Mouse (Mus musculus) adrenal gland, postnatal 14 days (tissue): ENCODE results near the gene Cnot1. TPM values are rescaled to one million over a fixed set of nuclear protein-coding genes. Genes with fewer than 3 reads are reported as not detected.
A peak's percentile ranks its signal among the peaks of the same experiment; 100 is the strongest.
"Not testable (repeated sequence)": the region's sequence is repeated elsewhere in the genome, so short reads cannot be mapped to it uniquely, and the experiment has no call there.

Experiments used
- DNase-seq: peaks from one replicate; pipeline ENCODE4 v3.0.0; 2021; ENCODE audit warnings: mixed read lengths
- total RNA-seq: library from RNA; stranded (reverse); gene quantifications from 2 replicates; pipeline ENCODE4 v1.2.3, GENCODE M21; 2021

Gene Cnot1
- total RNA-seq, 1 experiment from 2014 or later = 144 TPM

DNA sequence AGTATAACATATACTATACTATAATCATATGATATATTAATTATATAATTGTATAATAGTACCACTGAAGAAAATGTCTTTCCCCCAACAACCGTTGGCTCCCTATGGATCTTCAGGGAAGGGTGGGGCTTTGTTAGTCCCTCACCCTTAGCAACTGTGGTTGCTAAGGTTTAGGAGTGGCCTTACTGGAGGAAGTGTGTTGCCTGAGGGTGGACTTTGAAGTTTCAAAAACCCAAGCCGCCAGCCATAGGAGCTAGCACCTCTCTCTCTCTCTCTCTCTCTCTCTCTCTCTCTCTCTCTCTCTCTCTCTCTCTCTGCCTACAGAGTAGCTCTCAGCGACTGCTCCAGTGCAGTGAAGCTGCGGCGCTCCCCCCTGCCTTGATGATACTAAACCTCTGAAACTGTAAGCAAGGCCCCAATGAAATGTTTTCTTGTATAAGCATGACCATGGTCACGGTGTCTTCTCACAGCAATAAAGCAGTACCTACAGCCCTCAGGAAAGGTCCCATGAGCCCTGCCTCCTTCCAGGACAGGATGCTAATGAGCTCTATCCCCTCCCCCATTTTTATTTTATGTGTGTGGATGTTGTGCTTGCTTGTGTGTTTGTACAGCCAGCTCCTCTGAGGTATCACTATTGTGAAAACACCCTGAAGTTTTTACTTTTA is 8.9 kb upstream of the Cnot1 start:
- DNase-seq = no peak

DNA sequence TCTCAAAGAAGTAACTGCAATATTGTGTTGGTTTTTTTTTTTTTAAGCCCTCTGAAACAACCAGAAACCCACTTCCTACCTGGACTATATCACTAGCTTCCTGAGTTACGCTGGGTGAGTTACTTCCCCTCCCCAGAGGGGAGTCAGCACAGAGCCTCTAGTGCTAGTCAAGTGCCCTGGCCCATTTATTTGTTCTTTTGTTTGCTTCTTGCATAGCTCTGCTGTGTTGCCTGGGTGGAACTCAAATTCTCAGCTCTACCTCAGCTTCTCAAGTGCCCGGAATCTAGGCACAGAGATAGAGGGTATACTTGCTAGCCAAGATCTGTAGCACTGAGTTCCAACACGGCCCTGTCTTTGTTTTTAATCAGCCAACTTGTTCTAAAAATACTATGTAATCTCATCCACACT is 2.9 kb upstream of the Cnot1 start:
- no peak for DNase-seq

DNA sequence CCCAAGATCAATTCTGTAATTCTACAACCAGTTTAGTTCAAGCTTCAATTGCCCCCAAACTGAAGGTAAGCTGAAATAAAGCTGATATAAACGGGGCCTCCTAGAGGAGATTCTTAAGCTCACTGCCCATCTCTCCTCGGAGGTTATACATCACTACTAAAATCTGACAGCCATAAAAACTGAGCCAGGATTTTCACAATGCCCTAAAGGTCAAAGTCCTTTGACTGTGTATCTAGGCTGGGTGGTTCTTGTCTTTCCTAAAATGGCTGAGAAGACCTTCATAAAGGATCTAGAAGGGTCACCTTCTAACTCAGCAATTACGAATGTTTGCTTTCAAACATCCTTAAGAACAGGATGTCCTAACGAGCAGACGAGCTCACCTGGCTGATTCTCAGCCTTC is 1.9 kb upstream of the Cnot1 start:
- no peak for DNase-seq

DNA sequence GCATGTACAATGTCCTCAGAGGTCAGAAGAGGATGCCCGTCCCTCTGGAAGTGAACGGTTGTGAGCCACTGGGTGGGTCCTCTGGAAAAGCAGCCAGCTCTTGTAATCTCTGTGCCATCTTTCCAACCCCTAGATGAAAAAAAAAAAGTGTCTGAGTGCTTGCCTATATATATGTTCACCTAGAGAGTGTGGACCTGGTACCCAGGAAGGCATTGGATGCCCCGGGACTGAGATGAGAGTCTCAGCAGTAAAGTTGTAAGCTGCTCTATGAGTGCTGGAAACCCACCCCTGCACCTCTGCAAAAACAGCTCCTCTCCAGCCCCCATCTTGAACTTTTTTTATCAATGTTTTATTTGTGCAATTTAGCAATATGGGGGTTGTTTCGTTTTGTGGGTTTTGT is 1.4 kb upstream of the Cnot1 start:
- no peak for DNase-seq

DNA sequence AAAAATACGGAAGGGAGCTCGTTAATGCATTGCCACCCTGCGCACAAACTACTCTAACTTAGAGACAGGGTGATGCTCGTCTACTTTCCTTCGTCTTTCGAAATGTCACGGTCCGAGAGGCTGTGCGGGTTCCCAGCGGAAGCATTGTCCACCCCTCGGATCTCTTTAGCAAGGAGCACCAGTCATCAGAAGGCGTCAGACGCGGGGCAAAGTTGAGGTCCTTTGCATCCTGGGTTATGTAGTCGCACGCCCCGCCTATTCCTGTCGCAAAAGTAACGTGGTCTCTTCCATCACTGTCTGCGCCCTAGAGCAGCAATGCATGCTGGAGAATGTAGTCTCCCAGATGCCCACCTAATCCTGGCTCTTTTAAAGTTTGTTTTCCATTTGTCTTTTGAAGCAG is 597 bp upstream of the Cnot1 start:
- peak; percentile 95 for DNase-seq

DNA sequence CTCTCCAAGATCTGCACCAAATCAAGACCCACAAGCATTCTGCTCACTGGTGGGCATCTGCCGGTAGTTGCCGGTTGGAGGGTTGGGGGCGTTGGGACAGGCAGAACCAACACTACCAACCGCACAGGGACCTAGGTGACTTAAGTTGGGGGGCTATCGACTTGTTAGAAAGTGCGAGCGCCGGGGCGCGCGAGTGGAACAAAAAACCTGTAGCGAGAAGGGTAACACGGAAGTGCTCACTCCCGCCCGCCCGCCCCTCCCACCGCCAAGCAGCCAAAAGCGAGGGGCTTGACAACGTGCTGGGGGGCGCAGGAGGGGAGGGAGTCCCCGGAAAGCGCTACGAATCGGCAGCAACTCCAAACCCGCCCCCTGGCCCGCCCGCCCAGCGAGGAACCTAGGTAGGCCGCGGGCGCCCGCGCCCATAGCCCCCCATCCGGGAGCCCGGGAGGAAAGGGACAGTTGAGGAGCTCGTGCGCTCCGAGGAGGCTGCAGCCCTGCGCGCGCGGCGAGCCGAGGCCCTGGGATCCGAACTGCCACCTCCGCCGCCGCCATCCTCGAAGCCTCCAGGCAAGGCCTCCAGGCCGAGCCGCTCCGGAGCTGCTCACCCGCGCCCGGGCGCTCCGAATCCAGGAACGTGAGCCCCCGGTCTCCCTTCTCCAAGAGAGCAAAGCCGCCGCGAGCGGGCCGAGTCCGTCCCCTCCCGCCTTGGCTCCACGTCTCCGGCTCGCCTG is 638 bp downstream of the Cnot1 start:
- DNase-seq = peak; percentile 64

DNA sequence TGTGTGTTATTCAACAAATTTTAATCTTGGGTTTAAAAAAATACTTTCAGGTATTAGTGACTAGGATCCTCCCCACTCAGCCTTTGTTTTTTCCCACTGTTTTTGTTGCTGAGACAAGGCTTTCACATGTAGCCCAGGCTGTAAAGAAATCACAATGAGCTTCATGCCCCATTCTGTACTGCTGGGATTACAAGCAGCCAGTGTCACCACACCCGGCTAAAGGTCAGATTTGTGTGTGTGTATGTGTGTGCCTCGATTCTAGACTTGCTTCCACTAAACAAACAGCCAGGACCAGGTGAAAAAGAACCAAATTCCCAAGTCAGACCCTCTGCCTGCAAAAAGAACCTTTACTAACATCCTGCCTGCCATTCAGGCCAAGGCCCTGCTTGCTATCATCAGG is 1.8 kb downstream of the Cnot1 start:
- no peak for DNase-seq

DNA sequence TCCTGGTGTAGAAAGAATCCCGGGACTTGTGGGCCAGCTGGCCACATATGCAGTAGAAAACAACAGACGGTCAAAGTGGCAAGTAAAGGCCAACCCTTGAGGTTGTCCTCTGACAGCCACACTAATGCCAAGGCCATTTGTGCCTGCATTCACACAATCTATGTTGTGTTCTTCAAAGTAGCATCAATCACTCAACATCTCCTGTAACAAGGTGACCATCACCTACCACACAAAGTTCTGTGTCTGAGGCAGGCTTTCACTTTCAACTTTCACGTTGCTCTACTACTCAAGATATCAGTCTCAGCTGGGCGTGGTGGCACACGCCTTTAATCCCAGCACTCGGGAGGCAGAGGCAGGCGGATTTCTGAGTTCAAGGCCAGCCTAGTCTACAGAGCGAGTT is 5.0 kb downstream of the Cnot1 start:
- no peak for DNase-seq

DNA sequence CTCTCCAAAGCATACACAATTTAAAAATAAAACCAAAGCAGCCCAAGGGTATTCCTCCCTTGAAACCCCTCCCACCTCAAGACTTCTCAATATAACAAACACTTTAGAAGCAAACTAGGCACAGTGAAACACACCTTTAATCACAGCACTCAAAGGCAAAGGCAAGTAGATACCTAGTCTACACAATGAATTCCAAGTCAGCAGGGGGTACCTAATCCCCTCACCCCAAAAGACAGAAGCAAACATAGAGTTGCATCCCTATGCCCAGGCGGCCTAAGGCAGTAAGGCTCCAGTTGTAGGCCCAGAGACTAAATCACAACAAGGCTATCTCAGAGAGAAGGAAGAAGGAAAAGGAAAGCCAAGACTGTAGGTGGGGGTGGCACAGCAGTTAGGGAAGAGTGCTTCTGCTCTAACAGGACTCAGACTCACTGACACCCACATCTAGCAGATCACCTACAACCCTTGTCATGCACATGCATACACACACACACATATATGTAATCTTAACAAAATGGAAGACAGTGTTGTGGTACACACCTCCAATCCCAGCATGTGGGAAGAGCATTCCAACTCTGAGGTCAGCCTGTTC is 5.7 kb downstream of the Cnot1 start:
- DNase-seq = no peak

DNA sequence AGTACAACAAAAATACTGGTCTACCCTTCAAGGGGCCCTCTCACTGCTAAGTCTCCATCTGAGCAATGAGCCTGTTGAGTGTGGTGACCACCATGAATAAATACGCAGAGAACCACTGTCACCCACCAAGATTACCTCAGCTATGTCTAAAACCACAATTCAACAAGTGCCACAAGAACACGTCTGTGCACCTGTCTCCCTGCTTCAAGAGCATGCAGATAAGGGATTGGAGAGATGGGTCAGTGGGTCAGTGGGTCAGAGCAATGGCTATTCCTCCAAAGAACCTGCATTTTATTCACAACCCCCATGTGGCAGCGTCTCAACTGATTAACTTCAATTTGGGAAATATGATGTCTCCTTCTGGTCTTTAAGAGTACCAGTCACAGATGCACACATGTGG is 6.9 kb downstream of the Cnot1 start:
- DNase-seq = no peak

DNA sequence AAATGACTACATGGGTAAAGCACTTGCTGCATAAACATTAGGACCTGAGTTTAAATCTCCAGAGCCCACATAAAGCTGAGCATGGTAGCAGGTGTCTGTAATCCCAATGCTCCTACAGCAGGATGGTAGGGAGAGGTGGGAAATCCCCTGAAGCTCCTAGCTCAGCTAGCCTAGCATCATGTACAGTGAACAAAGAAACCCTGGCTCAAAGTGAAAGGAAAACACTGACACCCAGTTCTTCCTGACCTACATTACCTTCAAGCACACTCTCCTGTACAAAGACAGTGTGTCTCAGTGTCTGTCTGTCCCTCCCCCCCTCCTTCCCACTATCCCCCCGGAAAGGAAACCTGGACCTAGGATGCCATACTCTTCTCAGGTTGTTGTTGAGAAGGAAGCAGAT is 7.4 kb downstream of the Cnot1 start:
- no peak for DNase-seq

DNA sequence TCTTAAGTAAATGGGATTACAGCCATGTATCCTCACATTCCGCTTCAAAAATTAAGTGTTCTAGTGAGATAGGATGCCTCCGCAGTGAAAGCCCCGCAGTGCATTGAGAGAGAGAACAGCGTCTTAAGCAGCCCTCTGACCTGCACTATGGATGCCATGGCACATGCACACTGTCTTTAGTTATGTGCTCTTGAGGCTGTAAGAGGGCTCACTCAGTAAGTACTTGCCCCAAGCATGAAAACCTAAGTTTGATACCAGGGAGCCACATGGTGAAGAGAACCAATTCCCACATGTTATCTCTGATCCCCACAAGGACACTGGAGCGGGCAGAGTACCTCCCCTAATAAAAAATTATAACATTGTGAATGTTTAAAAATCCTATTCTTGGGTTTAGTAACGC is 8.1 kb downstream of the Cnot1 start:
- no peak for DNase-seq

DNA sequence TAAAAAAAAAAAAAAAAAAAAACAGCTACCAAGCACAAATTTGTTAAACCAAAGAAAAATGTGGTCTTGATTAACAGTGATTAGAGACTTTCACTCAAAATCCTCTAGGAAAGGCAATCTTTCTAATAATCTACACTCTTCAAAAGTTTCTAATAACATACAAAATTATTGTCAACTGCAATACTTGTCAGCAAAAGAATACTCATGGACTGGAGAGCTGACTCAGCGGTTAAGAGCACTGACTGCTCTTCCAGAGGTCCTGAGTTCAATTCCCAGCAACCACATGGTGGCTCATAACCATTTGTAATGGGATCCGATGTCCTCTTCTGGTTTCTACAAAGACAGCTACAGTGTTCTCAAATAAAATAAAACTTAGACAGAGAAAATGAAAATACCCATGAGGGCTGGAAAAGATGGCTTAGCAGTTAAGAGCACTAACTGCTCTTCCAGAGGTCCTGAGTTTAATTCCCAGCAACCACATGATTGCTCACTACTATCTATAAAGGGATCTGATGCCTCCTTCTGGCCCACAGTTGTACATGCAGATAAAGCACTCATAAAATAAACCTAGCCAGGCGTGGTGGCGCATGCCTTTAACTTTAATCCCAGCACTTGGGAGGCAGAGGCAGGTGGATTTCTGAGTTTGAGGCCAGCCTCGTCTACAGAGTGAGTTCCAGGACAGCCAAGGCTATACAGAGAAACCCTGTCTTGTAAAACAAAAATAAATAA is 11.8 kb downstream of the Cnot1 start:
- not testable (repeated sequence) for DNase-seq

DNA sequence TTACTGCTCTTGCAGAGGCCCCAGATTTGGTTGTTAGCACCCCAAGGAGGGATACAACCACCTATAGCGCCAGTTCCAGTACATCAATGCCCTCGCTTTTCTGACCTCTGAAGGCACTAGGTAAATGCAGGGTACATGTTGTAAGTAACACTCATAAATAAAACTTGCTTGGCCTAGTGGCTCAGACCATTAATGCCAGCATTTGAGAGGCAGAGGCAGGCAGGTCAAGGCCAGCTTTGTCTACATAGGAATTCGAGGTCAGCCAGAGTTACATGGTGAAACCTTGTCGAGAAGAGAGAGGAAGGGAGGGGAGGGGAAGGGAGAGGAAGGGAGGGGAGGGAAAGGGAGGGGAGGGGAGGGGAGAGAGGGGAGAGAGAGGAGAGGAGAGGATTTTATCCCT is 21.7 kb downstream of the Cnot1 start:
- peak; percentile 40 for DNase-seq

DNA sequence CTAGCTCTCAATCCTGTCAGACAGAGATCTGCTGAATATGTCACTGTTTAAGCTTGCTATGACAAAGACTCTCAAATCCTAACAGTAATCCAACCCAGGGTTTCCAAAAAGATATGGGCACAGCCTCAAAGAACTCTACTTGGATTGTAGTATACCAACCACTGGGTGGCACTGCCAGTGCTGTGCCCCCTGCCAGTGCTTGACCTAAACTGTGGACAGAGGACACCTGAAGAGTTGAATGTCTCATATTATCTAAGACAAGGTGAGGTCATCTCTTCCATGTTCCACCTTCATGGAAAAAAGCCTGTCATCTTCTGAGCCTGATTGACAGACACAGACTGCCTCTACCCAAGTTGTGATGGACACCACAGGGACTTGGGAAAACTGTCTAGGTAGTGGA is 24.6 kb downstream of the Cnot1 start:
- no peak for DNase-seq

DNA sequence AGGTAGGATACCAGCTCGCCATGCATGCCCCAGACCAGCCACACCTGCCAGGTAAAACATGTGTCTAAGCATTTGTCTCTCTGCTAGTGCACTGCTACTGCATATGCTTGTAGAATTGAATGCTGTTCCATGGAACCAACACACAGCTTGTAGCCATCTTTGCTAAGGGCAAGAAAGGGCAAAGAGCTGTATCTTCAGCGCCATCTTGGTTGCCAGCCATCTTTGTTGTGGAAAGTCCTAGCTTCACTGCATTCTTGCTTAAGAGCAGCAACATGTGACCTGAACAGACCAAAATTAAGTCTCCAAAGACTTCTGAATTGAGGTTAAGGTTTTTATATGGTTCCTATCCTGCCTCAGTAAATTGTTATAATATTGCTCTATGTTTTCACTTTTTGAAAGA is 25.5 kb downstream of the Cnot1 start:
- no peak for DNase-seq

DNA sequence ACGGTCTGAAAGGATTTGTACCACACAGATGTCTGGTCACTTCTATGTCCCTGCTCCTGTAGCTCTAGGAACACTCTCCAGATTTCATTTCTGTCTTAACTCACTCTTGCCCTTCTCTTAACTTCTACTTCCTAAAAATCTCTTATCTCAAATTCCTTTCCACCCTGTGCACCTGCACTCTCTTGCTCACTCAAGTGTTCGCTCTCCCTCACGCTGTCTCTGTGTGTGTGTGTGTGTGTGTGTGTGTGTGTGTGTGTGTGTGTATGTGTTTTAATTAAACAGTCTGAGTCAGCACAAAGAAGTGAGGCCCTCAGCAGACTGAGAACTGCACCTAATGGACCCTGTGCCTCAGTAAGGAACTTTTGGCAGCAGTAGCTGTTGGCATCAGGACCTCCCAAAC is 26.2 kb downstream of the Cnot1 start:
- no peak for DNase-seq

DNA sequence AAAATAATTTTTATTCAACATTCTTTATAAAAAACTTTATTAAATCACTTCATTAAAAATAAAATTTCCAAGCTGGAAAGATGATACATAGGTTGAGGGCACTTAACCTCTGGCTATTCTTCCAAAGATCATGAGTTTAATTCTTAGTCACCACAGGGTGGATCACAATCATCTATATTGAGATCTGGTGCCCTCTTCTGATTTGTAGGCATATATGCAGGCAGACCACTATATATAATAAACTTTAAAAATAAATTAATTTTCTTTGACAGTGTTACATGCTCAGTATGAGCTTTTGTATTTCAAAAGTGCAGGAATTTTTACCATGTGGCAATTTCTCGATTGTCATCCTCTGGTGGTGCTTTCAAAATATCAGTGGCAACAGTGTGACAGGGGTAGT is 43.1 kb downstream of the Cnot1 start:
- no peak for DNase-seq

DNA sequence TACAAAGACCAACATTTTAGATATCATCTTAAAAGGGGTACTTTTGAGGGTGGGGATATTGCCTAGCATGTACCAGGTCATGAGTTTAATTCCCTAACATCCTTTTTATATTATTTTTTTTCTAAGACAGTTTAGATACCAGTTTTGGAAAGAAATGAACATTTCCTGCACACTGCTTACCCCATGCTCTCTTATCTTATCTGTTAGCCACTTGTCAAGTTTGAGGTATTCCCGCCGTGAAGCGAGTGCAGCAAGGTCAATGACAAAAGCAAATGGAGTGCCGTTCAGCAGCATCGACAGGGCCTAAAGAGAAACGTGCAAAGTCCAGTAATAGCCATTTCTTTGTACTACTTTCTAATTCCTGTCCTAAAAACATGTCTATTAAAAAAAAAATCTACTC is 46.9 kb downstream of the Cnot1 start:
- peak; percentile 56 for DNase-seq

DNA sequence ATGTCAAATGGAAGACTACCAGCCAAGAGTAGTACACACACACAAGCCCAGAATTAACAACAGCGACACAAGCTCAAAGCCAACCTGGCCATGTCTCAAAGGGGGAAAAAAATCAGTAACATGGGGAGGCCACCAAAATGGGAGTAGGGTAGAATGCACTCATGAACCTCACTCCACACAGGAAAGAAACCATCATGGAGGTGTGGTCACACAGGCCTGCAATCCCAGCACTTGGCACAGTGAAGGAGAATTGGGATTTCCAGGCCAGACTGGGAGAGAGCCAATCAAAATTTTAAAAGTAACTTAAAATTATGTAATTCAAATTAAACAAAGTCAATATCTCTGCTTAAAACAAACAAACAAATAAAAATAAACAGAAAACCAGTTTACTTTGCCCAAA is 55.3 kb downstream of the Cnot1 start:
- DNase-seq = no peak

DNA sequence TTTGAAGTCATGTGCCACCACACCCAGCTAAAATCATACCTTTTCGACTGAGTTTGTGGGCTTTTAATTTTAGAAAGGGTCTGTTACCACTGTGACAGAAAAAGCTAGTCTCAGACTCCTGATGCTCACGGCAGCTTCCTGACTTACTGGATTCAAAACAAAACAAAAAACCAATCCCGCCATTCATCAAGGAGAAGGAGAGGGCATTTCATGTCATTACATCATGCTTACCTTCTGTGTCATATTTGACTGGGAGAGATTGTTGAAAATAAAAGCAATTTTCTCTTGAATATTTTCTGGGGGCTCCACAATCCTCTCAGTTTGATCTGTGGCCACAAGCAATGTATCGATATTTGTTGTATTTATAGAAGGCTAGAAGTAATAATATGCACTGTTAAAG is 59.2 kb downstream of the Cnot1 start:
- no peak for DNase-seq

DNA sequence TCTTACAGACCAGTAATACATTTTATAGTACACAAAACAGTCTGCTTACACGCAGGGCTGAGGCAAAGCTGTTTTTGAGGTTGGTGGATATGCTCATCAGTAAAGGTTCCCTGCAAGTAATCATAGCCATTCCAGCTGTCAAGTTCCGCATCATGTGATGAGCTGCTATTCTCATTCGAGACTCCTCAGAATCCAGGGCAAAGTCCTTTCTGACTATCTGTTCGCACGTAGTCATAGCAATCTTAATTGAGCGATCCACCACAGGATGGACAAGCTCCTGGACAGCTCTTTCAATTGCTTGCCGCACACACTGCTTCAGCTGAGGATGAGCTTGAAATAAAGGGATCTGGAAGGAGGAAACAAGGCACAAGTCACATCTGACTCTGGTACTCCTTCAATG is 65.5 kb downstream of the Cnot1 start:
- no peak for DNase-seq

DNA sequence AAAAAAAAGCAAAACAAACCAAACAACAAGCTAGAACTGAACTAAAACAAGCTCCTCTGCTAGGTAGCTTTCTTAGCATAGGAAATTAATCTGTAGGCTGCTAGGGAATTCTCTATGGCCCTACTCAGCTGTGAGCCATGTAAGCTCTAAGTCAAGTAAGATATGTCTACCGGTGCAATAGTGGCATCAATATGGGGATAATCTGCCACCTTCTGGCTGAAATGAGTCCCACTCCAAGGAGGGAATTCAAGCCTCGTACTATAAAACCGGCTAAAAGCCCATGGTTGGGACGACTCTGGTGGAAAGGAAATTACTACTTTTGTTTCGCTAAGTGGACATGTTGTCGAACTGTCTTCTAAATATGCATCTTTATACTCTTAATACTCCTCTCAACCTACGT is 68.7 kb downstream of the Cnot1 start:
- DNase-seq = no peak
